Mouse (Mus musculus) brain, embryonic 14.5 days (tissue): ENCODE results near the gene Fzr1. TPM values are rescaled to one million over a fixed set of nuclear protein-coding genes. Genes with fewer than 3 reads are reported as not detected.

Experiments used
- DNase-seq: peaks from one replicate; pipeline ENCODE4 v3.0.0-alpha.2; 2011; ENCODE audit warnings: low read depth
- CTCF ChIP-seq: fragments of 200-500 bp; IDR thresholded peaks from 2 replicates; pipeline ENCODE4 v1.5.1; 2012; ENCODE audit warnings: inconsistent platforms, mild to moderate bottlenecking, moderate library complexity, borderline replicate concordance; ENCODE audit not compliant: insufficient read depth, insufficient read length; ENCODE audit errors: extremely low read depth
- POLR2A ChIP-seq: fragments of 200-500 bp; IDR thresholded peaks from 2 replicates; pipeline ENCODE4 v1.6.1; 2012; ENCODE audit warnings: mild to moderate bottlenecking, inconsistent platforms, borderline replicate concordance; ENCODE audit not compliant: poor library complexity, insufficient read depth, insufficient read length, severe bottlenecking; ENCODE audit errors: extremely low read depth
- polyA plus RNA-seq: library from polyadenylated mRNA; depleted of rRNA; stranded (reverse); fragments of >200 nt; gene quantifications from 2 replicates; pipeline ENCODE4 v1.2.3, GENCODE M21; 2012

Fzr1 gene
- polyA plus RNA-seq, 1 experiment: 154 TPM

DNA sequence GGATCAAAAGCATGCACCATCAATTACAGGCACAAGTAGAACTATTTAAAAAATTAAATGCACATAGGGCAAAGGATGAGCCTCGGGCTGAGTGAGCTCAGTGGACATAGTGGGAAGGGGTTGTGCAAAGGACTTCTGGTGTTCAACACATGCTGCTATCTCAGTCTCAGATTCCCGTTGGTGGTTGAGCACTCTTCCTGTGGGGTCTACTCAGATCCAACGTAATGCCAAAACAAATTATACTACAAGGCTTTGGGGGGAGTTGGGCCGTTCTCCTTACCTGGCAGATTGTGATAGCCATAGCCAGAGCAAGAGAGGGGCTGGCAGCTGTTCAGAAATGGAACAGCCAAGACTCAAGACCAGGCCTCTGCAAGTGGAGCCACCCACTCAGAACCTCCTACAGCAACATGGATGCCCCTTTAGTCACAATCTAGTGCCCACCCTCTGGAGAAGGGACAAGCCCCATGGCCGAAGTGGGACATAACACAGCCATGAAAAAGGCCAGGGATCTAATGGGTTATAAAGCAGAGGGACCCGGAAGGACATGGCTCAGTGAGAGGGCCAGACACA is 1.6 kb upstream of the Fzr1 start:
- DNase-seq: no peak

DNA sequence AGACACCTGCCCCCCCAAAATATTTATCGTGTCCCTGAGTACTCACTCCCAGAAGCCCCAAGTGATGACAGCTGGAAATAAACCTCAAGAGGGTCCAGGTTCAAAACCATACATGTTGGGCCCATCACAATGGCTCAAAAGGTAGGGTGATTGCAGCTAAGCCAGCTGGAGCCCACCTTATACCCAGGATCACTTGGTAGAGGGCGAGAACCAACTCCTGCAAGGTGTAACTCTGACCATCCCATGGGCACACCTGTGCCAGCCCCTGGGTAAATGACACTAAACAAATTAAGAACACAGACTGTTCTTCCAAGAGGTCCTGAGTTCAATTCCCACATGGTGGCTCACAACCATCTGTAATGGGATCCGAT is 852 bp upstream of the Fzr1 start:
- TF ChIP-seq POLR2A: no peak
- TF ChIP-seq CTCF: no peak
- no peak for DNase-seq

More for the DNA sequence above, 1.6 kb upstream of the Fzr1 start:
- no peak for TF ChIP-seq CTCF
- TF ChIP-seq POLR2A: no peak

DNA sequence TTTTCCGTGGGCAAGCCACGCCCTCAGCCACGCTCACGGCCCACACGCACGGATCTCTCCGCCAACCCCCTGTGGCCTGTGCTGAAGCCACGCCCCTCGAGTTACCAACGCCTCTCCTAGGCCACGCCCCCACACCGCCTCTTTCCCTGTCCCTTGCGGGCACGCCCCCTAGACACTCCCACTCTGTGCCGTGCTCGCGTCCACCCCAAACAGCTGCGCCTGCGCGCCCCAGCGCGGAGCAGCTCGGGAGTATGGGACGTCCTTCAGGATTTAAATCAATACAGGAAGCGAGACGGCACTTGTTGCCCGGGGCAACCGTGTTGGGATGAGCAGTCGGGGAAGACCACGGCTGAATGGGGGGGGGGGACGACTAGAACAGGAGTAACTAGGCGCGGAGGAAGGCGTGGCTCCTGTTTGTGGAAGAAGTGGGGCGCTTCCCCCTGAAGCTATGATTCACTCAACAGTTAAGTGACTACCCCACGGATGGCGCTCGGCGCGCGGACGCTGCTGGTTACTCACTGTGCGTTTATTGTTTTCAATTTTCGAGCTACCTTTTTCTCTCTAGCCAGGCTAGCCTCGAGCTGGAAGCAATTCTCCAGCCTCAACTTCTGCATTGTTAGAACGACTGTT is 352 bp upstream of the Fzr1 start:
- TF ChIP-seq POLR2A: peak; percentile 12; the same call in 1 of the 2 replicates
- TF ChIP-seq CTCF: no peak
- peak; percentile 100 for DNase-seq

DNA sequence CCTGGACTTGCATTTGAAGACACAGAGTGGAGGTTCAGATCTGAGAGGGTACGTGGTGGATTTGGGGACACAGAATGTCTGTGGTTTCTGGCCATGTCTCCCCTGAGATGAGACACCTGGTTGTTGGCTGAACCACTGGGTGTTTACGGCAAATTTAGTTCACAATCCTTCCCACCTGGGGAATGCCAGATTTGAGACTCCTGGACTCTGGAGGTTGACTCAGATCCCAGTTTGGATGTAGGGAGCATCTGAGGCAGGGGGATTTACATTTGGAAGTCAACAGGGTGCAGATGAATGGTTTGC is 1.0 kb downstream of the Fzr1 start:
- DNase-seq: no peak
- TF ChIP-seq POLR2A (no peak), CTCF (no peak)

DNA sequence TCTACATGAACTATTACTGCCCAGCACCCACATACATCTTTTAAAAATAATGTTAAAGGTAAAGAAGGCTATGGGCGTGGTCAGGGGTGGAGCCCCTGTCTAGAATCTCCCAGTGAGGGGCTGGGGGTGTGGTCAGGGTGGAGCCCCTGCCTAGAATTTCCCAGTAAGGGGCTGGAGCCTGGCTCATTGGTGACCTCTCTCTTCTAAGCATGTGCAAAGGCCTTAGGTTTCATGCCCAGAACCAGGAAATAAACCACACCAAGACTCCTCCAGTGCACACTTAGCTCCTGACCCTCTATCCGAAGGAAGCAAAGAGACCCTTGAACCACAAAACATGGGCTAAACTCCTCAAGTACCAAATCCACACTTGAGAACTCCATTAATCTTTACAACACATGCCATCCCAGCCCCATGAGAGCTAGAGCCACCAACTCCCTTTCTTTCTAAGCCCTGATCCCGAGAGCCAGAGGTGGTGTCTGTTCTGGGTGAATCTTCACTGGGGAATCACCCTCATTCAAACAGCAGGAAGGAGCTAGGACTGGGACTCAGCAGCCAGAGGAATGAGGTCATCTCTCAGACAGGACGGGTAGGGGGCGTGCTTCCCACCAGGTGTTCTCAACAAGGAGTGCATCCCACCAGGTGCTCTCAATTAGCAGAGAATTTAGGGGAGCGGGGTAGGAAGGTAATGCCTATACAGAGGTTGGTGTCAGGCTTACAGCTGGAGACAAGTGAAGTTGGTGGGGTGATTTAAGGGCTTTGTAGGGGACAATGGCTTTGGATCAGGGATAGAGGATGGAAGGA is 1.6 kb downstream of the Fzr1 start:
- TF ChIP-seq CTCF (no peak), POLR2A (no peak)
- no peak for DNase-seq

DNA sequence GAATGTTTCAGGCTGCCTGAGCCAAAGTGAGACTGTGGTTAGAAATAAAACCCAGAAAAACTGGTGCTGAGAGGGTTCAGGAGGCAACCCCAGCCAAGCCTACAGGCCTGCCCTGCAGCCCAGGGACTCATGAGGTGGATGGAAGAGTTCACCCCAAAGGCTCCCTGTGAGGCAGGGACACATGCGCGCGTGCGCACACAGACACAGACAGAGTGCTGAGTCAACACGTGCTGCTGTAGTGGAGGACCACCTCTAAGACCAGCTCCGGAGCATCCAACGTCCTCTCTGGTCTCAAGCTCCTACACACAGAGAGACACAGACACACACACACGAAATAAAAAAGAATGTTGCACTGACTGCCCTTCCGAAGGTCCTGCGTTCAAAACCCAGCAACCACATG is 3.0 kb downstream of the Fzr1 start:
- DNase-seq: no peak
- TF ChIP-seq CTCF (no peak), POLR2A (no peak)

DNA sequence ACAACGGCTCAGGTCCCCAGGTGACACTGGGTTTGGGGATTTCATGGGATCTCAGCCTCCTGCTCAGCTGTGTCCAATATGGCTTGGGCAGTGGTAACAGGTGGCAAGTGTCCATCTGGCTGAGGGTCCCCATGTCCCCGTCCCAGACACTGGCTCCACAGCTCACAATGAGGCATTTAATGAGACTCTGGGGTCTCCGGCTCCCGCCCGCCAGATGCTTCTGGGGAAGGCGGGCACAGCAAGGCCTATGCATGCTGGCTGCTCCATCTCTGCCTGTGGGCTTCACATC is 11.2 kb downstream of the Fzr1 start:
- TF ChIP-seq POLR2A (no peak), CTCF (no peak)
- no peak for DNase-seq

DNA sequence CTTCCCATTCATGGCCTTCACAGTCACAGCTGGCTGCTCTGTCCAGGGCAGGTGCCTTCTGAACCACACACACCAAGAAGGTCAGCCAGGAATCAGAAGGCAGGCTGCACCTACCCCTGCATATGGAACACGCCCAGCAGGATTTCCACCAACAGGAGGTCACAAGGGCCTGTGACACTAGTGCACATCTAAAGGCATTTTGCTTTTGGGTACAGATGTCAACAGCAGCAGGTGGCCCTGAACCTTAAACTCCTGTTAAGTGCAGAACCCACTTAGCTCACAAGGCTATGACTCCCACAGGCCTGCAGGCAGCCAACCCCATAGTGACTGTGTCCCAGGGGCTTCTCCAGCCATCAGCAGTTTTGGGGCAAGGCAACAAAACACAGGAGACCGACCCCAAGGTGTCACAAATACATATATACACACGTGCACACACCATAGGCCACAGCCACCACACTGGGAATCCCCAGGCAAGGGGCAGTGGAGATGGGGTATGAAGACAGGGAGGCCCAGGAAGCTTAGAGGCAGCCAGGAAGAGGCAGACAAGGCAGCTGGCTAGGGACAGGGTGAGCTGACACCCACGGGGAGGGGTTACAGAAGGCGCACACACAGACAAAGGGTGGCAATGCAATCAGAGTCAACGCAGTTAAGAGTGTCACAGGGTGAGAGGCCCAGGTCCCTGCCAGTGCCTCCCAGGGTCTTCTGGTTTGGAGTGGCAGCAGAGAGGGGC is 11.7 kb downstream of the Fzr1 start:
- DNase-seq: no peak
- TF ChIP-seq POLR2A (no peak), CTCF (no peak)

DNA sequence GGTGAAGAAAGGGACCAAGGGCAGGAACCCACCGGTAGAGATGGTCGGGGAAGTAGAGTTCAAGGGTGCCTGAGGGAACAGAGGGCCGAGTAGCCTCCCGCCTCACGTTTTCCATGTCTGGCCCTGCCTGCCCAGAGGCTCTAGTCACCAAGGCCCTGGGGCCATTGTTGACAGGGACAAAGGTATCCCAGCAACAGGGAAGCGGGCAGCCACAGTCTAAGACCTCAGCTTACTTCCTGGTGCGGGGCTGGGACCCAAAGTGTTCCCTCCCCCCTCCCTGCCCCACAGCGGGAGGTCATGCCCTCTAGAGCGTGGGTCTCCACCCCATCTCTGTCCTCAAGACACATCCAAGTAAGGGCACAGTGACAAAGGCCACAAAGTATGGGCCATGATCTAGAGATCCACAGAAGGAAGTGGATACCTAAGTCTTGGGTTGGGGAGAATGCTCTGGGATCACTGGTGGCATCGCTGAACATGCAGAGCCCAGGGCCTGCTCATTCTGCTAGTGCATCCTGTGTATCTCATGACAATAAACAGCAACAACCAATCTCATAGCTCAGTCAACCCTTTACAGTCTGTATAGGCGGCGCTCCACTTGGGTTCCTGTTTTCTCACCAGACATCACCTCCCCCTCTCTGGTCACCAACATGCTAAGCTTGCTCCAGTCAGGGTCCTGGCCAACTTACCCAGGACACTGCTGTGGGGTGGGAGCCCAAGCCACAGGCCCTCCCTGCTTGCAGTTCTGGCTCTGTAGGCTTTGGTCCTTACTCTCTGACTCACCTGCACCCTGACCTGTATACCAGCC is 12.4 kb downstream of the Fzr1 start, which contains the start of gene 4930404N11Rik:
Gene 4930404N11Rik (minus strand): TSS at position 145 of the 805 bp plus-strand sequence.
- peak; percentile 47 for DNase-seq
- TF ChIP-seq CTCF (no peak), POLR2A (no peak)

DNA sequence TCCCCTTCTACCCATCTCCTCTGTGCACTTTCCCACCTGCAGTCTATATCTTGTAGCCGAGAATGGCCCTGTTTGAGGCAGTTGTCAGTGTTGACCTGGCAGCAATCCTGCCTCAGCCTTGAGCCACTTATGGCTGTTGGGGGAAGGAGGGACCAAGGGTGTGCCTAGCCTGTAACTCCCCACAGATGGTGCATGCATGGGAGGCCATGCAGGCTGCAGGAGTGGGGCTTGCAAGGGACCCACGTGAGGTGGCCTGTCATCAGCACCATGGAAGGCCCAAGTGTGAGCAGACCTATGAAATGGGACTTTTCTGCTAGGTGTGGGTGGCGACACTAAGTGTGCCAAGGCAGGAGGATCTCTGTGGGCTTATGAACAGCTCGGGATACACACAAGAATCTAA is 13.2 kb downstream of the Fzr1 start:
- TF ChIP-seq CTCF (no peak), POLR2A (no peak)
- DNase-seq: no peak

DNA sequence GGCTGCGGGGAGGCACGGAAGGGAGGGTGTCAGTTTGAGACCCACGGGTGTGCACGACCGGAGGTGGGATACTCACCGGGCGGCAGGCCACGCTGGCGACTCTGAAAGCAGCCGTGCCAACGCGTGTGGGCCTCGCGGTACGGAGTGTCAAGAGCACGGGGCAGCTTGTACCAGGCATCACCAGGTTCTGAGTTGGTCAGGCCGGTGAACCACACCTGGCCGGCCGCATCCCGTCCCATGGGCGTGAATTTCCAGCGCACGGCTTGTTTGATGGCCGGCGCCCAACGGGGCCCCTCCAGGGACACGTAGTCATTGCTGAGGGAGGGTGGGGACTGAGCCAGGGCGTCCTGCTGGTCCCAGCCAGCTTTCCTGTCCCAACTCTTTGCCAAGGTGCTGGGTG is 13.7 kb downstream of the Fzr1 start:
- DNase-seq: no peak
- TF ChIP-seq POLR2A (no peak), CTCF (no peak)
